Mouse (Mus musculus) ES-E14 (cell line): ENCODE results near the gene Stard9. TPM values are rescaled to one million over a fixed set of nuclear protein-coding genes. Genes with fewer than 3 reads are reported as not detected.

Source experiments
- DNase-seq: peaks from one replicate; pipeline ENCODE4 v3.0.0-alpha.2; 2013; ENCODE audit warnings: low read depth, low spot score
- H3K27ac ChIP-seq: 2 replicates; pipeline ENCODE4 v1.5.1; 2012; ENCODE audit warnings: low read depth, mild to moderate bottlenecking, low read length, moderate library complexity, mixed read lengths; ENCODE audit not compliant: poor library complexity, insufficient read depth, severe bottlenecking
- H3K36me3 ChIP-seq: 2 replicates; pipeline ENCODE4 v1.6.1; 2012; ENCODE audit warnings: mild to moderate bottlenecking, low read length, moderate library complexity, mixed read lengths; ENCODE audit not compliant: control insufficient read depth, poor library complexity, insufficient read depth, severe bottlenecking
- H3K4me1 ChIP-seq, 2 experiments: fragments of 150-350 bp in 1 of 2; sonication (generic) in 1 of 2; 2 replicates each; pipeline ENCODE4 v1.6.1; 2012; ENCODE audit warnings: low read length in 2 of 2, mild to moderate bottlenecking in 1 of 2, mixed read lengths in 1 of 2; ENCODE audit not compliant: control insufficient read depth in 2 of 2, insufficient read depth in 2 of 2, poor library complexity in 1 of 2
- H3K4me3 ChIP-seq, 2 experiments: fragments of 150-350 bp in 1 of 2; sonication (generic) in 1 of 2; 2 replicates each; pipeline ENCODE4 v1.5.1; 2012; ENCODE audit warnings: low read length in 2 of 2, low read depth in 1 of 2, mild to moderate bottlenecking in 1 of 2, mixed read lengths in 1 of 2; ENCODE audit not compliant: insufficient read depth in 1 of 2, poor library complexity in 1 of 2, severe bottlenecking in 1 of 2
- H3K9ac ChIP-seq: 2 replicates; pipeline ENCODE4 v1.6.1; 2012; ENCODE audit warnings: low read depth, mild to moderate bottlenecking, low read length, mixed read lengths; ENCODE audit not compliant: poor library complexity, insufficient read depth, severe bottlenecking
- H3K9me3 ChIP-seq: fragments of 150-350 bp; sonication (generic); 2 replicates; pipeline ENCODE4 v1.6.1; 2012; ENCODE audit warnings: low read depth, mild to moderate bottlenecking, low read length; ENCODE audit not compliant: control insufficient read depth, insufficient read depth
- CHD2 ChIP-seq: IDR thresholded peaks from 2 replicates; pipeline ENCODE4 v1.6.1; 2014; ENCODE audit warnings: mild to moderate bottlenecking, low read depth, low read length, inconsistent platforms
- HCFC1 ChIP-seq: IDR thresholded peaks from 2 replicates; pipeline ENCODE4 v1.6.1; 2012; ENCODE audit warnings: low read length, inconsistent platforms, borderline replicate concordance; ENCODE audit not compliant: insufficient read depth
- MAFK ChIP-seq: IDR thresholded peaks from 2 replicates; pipeline ENCODE4 v1.6.1; 2014; ENCODE audit warnings: mild to moderate bottlenecking, low read depth, low read length, inconsistent platforms; ENCODE audit not compliant: insufficient read depth
- ZC3H11A ChIP-seq: IDR thresholded peaks from 2 replicates; pipeline ENCODE4 v1.6.1; 2012; ENCODE audit warnings: low read depth, mild to moderate bottlenecking, inconsistent platforms, low read length, borderline replicate concordance
- ZNF384 ChIP-seq: IDR thresholded peaks from 2 replicates; pipeline ENCODE4 v1.6.1; 2012; ENCODE audit warnings: low read depth, low read length, inconsistent platforms
- in situ Hi-C, 2 experiments: fragments of 600-800 bp; cut with MboI; formaldehyde crosslinking; loops; one replicate each; pipeline ENCODE4 v1.15.1; 2025; ENCODE audit warnings: low sequenced_read_pairs in 2 of 2, inconsistent platforms in 1 of 2; ENCODE audit not compliant: unreplicated experiment in 2 of 2
- total RNA-seq: library from RNA; depleted of rRNA; stranded (reverse); fragments of 300-350 nt; gene quantifications from 2 replicates; pipeline ENCODE4 v1.2.3, GENCODE M21; 2012

Stard9 gene
- total RNA-seq, 1 experiment = 3.5 TPM

- no peak overlapping the region for H3K27ac ChIP-seq
- peaks cover 57% of the 10 kb centered on the region for H3K36me3 ChIP-seq
- TF ChIP-seq HCFC1 (no peak), MAFK (no peak), CHD2 (no peak), ZC3H11A (no peak), ZNF384 (no peak)
- no peaks in the 10 kb centered on the region for H3K9me3 ChIP-seq
- no peak for DNase-seq
- no peak overlapping the region for H3K9ac ChIP-seq
- no peaks in the 10 kb centered on the region for H3K4me1 ChIP-seq
- in situ Hi-C loops = no loop called here
- H3K4me3 ChIP-seq = no peak overlapping the region
Observed at GRCm38 (mm10) chr2:120723621-120724020, 94.7 kb downstream of the Stard9 start.

DNA sequence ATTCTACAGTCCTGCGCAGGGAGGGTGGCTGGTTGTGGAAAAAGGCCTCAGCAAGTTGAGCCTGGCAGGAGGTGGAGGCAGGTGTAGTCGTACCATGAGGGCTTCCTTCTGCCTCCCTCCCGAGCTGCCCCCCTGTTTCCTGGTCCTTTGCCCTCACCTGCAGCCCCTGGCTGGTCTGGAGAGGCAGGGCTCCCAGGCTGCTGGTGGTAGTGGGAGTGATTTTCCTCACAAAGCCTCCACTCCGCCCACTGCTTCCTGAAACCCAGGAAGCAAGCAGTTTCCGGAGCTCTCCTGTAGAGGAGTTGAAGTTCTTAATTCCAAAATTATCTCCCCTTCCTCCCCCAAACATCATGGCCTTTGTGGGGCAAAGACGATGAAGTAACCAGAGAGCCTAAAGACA lies 95.3 kb downstream of the Stard9 start:
- peaks cover 52% of the 10 kb centered on the region for H3K36me3 ChIP-seq
- in situ Hi-C loops = no loop called here
- no peaks in the 10 kb centered on the region for H3K4me1 ChIP-seq
- no peak overlapping the region for H3K27ac ChIP-seq
- no peak overlapping the region for H3K9ac ChIP-seq
- no peak for DNase-seq
- TF ChIP-seq CHD2 (no peak), ZNF384 (no peak), HCFC1 (no peak), MAFK (no peak), ZC3H11A (no peak)
- H3K4me3 ChIP-seq = no peak overlapping the region
- H3K9me3 ChIP-seq = no peaks in the 10 kb centered on the region

- Histone ChIP-seq H3K36me3 (peaks cover 21% of the 10 kb centered on the region), H3K4me1 (peaks cover 2 to 6% of the 10 kb centered on the region in 2 experiments; a peak in 2 of 4 replicates), H3K4me3 (peak overlapping the region; percentile 86 to 95), H3K27ac (no peak overlapping the region), H3K9me3 (no peaks in the 10 kb centered on the region), H3K9ac (peak overlapping the region; percentile 65)
- no peak for DNase-seq
- in situ Hi-C loops = no loop called here
- TF ChIP-seq ZC3H11A (no peak), HCFC1 (no peak), MAFK (no peak), ZNF384 (no peak), CHD2 (no peak)
Observed at GRCm38 (mm10) chr2:120729775-120730585, 101.1 kb downstream of the Stard9 start.

DNA sequence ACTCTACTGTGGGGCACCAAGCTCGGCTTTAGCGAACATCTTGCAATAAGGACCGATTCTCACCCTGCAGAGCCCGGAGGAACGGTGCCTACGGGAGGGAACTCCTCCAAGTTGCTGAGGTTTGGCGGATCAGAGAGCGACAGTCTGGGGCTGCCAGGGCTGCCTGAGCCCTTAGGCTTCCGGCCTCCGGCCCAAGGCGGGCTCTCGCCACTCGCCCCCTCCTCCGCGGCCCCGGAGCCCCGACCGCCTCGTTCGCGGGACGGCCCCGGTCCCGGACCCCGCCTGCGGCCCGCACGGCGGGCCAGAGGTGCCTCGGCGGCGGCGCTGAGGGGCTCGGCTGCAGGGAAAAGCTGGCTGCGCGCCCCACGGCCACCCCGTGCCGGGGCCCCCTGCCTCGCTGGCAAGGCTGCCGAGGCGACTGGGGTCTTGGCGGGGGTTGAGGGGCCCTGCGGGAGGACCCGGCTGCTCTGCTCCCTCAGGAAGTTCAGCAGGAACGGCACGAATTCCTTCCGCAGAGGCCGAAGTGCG lies 101.8 kb downstream of the Stard9 start:
- peaks cover 2 to 6% of the 10 kb centered on the region in 2 experiments; a peak in 2 of 4 replicates for H3K4me1 ChIP-seq
- H3K9me3 ChIP-seq = no peaks in the 10 kb centered on the region
- peaks cover 16% of the 10 kb centered on the region for H3K36me3 ChIP-seq
- peak overlapping the region; percentile 62 for H3K27ac ChIP-seq
- DNase-seq = no peak
- in situ Hi-C loops = no loop called here
- no peak for TF ChIP-seq ZC3H11A
- no peak for TF ChIP-seq CHD2
- no peak for TF ChIP-seq MAFK
- no peak for TF ChIP-seq HCFC1
- TF ChIP-seq ZNF384 = no peak
- peak overlapping the region; percentile 91 for H3K9ac ChIP-seq
- H3K4me3 ChIP-seq = peak overlapping the region; percentile 86 to 95
